Mouse (Mus musculus): ENCODE data around the gene Me3. TPM values are rescaled to one million over a fixed set of nuclear protein-coding genes. Genes with fewer than 3 reads are reported as not detected.

Gene Me3
- polyA plus RNA-seq, 3 experiments from 2014 or later: 0.07 to 0.16 TPM; not detected in 1

Other genes with a start within 250 kb of the Me3 start
- 10 to 100 TPM; 23.2 to 30.3 (median 26.3) TPM for gene Tmem135, start 228.2 kb upstream of the Me3 start, polyA plus RNA-seq (2017; shearing (Covaris generic))
- not detected for gene Fzd4, start 228.0 kb upstream of the Me3 start, polyA plus RNA-seq (2017; shearing (Covaris generic))
- not detected for gene Prss23, start 105.2 kb upstream of the Me3 start, polyA plus RNA-seq (2017; shearing (Covaris generic))

All from inflammation-experienced regulatory T-cells, adult 6 months (primary cell).